Mouse (Mus musculus) myocyte (in vitro differentiated cells): ENCODE measurements around the gene Gm20388.

Source experiments
- TCF3 ChIP-seq: IDR thresholded peaks from one replicate; pipeline ENCODE4 v1.6.1; 2011; ENCODE audit warnings: low read depth, control low read depth; ENCODE audit not compliant: insufficient read length
- USF1 ChIP-seq: IDR thresholded peaks from one replicate; pipeline ENCODE4 v1.6.1; 2011; ENCODE audit warnings: low read depth, mild to moderate bottlenecking, control low read depth, moderate library complexity

DNA sequence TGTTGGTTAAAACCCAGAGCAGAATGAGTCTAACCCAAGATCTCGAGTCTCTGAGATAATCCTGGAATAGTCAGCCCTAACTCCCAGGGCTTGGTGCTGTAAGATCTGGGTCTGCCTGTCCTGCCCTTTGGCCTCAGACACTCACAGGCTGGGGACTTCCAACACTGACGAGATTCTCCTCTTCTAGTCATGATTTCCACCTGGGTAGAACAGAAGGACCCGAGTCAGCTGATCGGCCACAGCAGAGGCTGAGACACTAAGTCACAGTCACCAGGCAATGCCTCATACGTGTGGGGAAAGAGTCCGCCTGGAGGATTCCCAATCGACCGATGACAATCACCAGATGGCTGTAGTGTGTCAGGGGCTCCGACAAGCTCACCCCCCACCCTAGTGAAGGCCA, 3785.5 kb downstream of the Gm20388 start:
- TF ChIP-seq TCF3, result no peak
- TF ChIP-seq USF1, result no peak
